Mouse (Mus musculus) MEL (cell line): Measurements from ENCODE around the gene Thoc6.
A peak's percentile ranks its signal among the peaks of the same experiment; 100 is the strongest.

Experiments
- CTCF ChIP-seq, 3 experiments: IDR thresholded peaks in 2 of 3; conservative IDR thresholded peaks in 1 of 3; 2 replicates each; pipeline ENCODE4 v1.5.1; 2011 to 2012; ENCODE audit warnings: low read length in 3 of 3, low read depth in 2 of 3, mild to moderate bottlenecking in 2 of 3, improper control_type of control experiment in 1 of 3, inconsistent platforms in 1 of 3, mixed read lengths in 1 of 3, moderate library complexity in 1 of 3; ENCODE audit not compliant: control insufficient read depth in 1 of 3, insufficient read depth in 1 of 3, poor library complexity in 1 of 3, severe bottlenecking in 1 of 3
- GABPA ChIP-seq: IDR thresholded peaks from 2 replicates; pipeline ENCODE4 v1.6.1; 2012; ENCODE audit warnings: low read depth, mild to moderate bottlenecking, inconsistent platforms, low read length, improper control_type of control experiment, moderate library complexity
- JUND ChIP-seq: IDR thresholded peaks from 2 replicates; pipeline ENCODE4 v1.6.1; 2011; ENCODE audit warnings: low read depth, mild to moderate bottlenecking, improper control_type of control experiment, low read length
- POLR2AphosphoS2 ChIP-seq: IDR thresholded peaks from 2 replicates; pipeline ENCODE4 v1.6.1; 2011; ENCODE audit warnings: low read length, improper control_type of control experiment
- POLR2AphosphoS5 ChIP-seq: IDR thresholded peaks from 2 replicates; pipeline ENCODE4 v1.6.1; 2012; ENCODE audit warnings: low read depth, borderline replicate concordance, mild to moderate bottlenecking, inconsistent platforms, low read length, moderate library complexity, mixed read lengths
- TBP ChIP-seq: IDR thresholded peaks from 2 replicates; pipeline ENCODE4 v1.8.0; 2011; ENCODE audit warnings: low read depth, low read length, improper control_type of control experiment
- USF1 ChIP-seq: IDR thresholded peaks from 2 replicates; pipeline ENCODE4 v1.6.1; 2014; ENCODE audit warnings: low read depth, mild to moderate bottlenecking, inconsistent platforms, low read length, improper control_type of control experiment, moderate library complexity
- ZNF384 ChIP-seq: IDR thresholded peaks from 2 replicates; pipeline ENCODE4 v1.6.1; 2012; ENCODE audit warnings: low read depth, mild to moderate bottlenecking, inconsistent platforms, low read length, improper control_type of control experiment

DNA sequence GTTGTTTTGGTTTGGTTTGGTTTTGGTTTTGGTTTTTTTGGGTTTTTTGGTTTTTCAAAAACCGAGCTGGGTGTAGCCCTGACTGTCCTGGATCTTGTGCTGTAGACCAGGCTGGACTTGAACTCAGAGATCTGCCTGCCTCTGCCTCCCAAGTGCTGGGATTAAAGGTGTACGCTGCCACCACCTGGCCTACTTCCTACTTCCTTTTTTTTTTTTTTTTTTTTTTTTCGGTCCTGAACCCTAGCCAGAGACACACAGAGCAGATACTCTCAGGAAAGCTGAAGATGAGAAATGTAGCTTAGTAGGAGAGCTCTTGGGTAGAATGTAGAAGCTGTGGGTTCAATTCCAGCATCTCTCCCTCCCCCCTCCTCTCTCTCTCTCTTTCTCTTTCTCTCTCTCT, 15.2 kb downstream of the Thoc6 start:
- TF ChIP-seq USF1: no peak
- peak; percentile 77 for TF ChIP-seq ZNF384
- TF ChIP-seq TBP: no peak
- no peak for TF ChIP-seq CTCF (IDR thresholded peaks at IDR 0.05 in 2 of 3, conservative IDR thresholded peaks at IDR 0.05 in 1 of 3; ENCODE audit: control insufficient read depth in 1 of 3, insufficient read depth in 1 of 3, low read depth in 2 of 3, low read length in 3 of 3, poor library complexity in 1 of 3, severe bottlenecking in 1 of 3)
- no peak for TF ChIP-seq POLR2AphosphoS5
- no peak for TF ChIP-seq JUND
- no peak for TF ChIP-seq POLR2AphosphoS2
- no peak for TF ChIP-seq GABPA
